Mouse (Mus musculus) heart, adult 2 months (tissue): ENCODE data around the gene Maff.

ENCODE experiments used
- CTCF ChIP-seq: fragments of 200-600 bp; IDR thresholded peaks from 2 replicates; pipeline ENCODE4 v1.8.1; 2022; ENCODE audit warnings: antibody characterized with exemption, mild to moderate bottlenecking, moderate library complexity
- POLR2A ChIP-seq: fragments of 200-500 bp; IDR thresholded peaks from 2 replicates; pipeline ENCODE4 v1.6.1; 2011; ENCODE audit warnings: mild to moderate bottlenecking, low read depth, low read length, control low read depth; ENCODE audit not compliant: insufficient read depth

GRCm38 (mm10) chr15:79379658-79380057 is 33.2 kb downstream of the Maff start:
- no peak for TF ChIP-seq POLR2A
- no peak for TF ChIP-seq CTCF
